Mouse (Mus musculus): ENCODE results near the gene Setd1b. TPM values are rescaled to one million over a fixed set of nuclear protein-coding genes. Genes with fewer than 3 reads are reported as not detected.

Setd1b gene
- polyA plus RNA-seq, 1 experiment from 2014 or later: 10.3 TPM

DNA sequence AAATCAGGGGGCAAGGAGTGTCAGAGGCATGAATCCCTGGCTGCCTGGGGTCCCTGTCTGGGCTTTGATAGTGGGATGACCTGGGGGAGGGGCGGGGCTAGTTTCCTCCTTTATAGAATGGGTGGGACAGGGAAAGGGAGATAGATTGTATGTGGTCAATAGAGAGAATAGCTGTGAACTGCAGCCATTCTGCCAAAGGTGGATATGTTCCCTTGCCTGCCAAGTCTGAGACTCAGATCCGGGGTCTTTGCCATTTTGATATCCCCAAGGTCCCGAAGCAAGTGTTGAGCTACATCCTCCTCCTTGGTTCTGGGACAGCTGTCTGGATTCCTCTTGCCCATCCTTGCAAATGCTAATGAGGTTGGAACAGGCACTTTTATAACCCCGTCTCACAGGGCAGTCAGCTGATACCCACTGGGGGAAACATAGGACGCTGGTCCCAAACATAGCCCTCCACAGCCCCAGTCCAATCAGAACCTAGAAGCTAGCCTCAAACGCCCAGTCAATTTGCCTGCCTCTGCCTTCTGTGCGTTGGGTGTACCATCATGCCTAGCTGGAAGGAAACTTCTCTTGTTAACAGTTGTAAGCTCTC lies 21.3 kb upstream of the Setd1b start:
- Histone ChIP-seq H3K36me3 (ENCODE audit: control insufficient read depth, insufficient read depth, low read length) (0 out of 2 replicates have a peak, but pooled peaks cover 4% of the 10 kb centered on the region), H3K4me3 (ENCODE audit: low read depth, low read length) (no peak overlapping the region), H3K9ac (ENCODE audit: low read length) (no peak overlapping the region), H3K27me3 (replicated peaks; ENCODE audit: control insufficient read depth, insufficient read depth, low read length) (no peaks in the 10 kb centered on the region), H3K27ac (ENCODE audit: low read depth) (no peak overlapping the region), H3K4me2 (ENCODE audit: low read length) (no peak overlapping the region), H3K4me1 (replicated peaks; ENCODE audit: control insufficient read depth, insufficient read depth, low read length) (no peaks in the 10 kb centered on the region), H3K9me3 (ENCODE audit: control insufficient read depth, low read length) (no peaks in the 10 kb centered on the region)
- ATAC-seq (replicated peaks; ENCODE audit: low FRiP score, low TSS enrichment, low read depth) (no peak), DNase-seq (ENCODE audit: low spot score) (no peak)
- 62% methylated on average over 7 of the region's 7 CpGs for WGBS

DNA sequence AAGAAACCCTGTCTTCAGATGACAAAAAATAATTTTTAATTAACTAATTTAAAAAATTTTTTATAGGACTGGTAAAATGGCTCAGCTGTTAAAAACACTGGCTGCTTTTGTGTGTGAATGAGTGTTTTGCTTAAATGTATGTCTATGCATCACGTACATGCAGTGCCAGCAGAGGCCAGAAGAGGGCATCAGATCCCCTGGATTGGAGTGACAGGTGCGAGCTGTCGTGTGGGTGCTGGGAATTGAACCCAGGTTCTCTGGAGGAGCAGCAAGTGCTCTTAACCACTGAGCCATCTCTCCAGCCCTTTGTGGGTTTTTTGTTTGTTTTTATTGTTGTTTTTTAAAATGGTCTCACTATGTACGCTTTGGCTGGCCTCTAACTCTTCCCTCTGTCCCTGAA lies 19.8 kb upstream of the Setd1b start:
- Histone ChIP-seq H3K9ac (ENCODE audit: low read length) (no peak overlapping the region), H3K27me3 (replicated peaks; ENCODE audit: control insufficient read depth, insufficient read depth, low read length) (no peaks in the 10 kb centered on the region), H3K9me3 (ENCODE audit: control insufficient read depth, low read length) (no peaks in the 10 kb centered on the region), H3K4me1 (replicated peaks; ENCODE audit: control insufficient read depth, insufficient read depth, low read length) (no peaks in the 10 kb centered on the region), H3K4me2 (ENCODE audit: low read length) (no peak overlapping the region), H3K27ac (ENCODE audit: low read depth) (no peak overlapping the region), H3K36me3 (ENCODE audit: control insufficient read depth, insufficient read depth, low read length) (no peaks in the 10 kb centered on the region), H3K4me3 (ENCODE audit: low read depth, low read length) (no peak overlapping the region)
- WGBS: 90% methylated on average over 4 of the region's 4 CpGs
- ATAC-seq (replicated peaks; ENCODE audit: low FRiP score, low TSS enrichment, low read depth) (no peak), DNase-seq (ENCODE audit: low spot score) (no peak)

GRCm38 (mm10) chr5:123125105-123125504 lies 16.9 kb upstream of the Setd1b start:
- no peak overlapping the region for H3K27ac ChIP-seq (ENCODE audit: low read depth)
- no peak overlapping the region for H3K9ac ChIP-seq (ENCODE audit: low read length)
- no peak overlapping the region for H3K4me2 ChIP-seq (ENCODE audit: low read length)
- H3K36me3 ChIP-seq (ENCODE audit: control insufficient read depth, insufficient read depth, low read length): no peaks in the 10 kb centered on the region
- no peak for DNase-seq (ENCODE audit: low spot score)
- H3K9me3 ChIP-seq (ENCODE audit: control insufficient read depth, low read length): no peaks in the 10 kb centered on the region
- ATAC-seq (replicated peaks; ENCODE audit: low FRiP score, low TSS enrichment, low read depth): no peak
- H3K4me1 ChIP-seq (replicated peaks; ENCODE audit: control insufficient read depth, insufficient read depth, low read length): no peaks in the 10 kb centered on the region
- 78% methylated on average over 6 of the region's 6 CpGs for WGBS
- no peaks in the 10 kb centered on the region for H3K27me3 ChIP-seq (replicated peaks; ENCODE audit: control insufficient read depth, insufficient read depth, low read length)
- no peak overlapping the region for H3K4me3 ChIP-seq (ENCODE audit: low read depth, low read length)

DNA sequence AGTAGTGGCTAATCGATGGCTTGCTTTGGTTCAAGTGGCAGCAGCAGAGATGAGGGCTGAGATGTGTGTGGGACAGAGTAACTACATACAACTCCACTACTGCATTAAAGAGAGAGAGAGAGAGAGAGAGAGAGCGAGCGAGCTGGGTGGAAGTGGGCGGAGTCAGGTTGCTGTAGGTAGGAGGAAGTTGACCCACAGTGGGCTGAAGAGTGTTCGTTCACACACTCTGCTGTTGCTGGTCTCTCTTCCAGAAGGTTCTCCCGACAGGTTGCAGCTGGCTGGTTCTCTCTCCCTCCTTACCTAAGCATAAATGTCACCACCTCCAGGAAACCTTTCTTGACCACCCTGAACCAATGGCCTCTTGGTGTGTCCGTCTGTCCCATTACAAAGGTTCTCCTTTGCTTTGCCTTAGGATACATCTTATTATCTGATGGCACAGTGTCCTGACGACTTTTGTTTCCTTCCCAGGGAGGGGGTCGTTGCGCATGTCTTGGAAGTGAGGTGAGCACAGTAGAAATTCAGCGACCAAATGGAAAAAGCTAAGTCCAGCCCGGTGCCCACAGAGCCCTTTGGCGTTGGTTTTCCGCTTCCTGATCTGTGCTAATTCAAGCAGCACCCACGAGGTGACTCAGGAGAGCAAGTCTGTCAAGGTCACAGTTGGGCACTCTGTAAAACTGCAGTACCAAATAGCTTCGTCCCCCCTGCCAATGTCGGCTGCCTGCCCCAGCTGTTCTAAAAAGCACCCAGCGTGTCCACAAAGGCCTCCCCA lies 16.2 kb upstream of the Setd1b start:
- no peaks in the 10 kb centered on the region for H3K9me3 ChIP-seq (ENCODE audit: control insufficient read depth, low read length)
- no peaks in the 10 kb centered on the region for H3K36me3 ChIP-seq (ENCODE audit: control insufficient read depth, insufficient read depth, low read length)
- 85% methylated on average over 18 of the region's 18 CpGs for WGBS
- no peaks in the 10 kb centered on the region for H3K27me3 ChIP-seq (replicated peaks; ENCODE audit: control insufficient read depth, insufficient read depth, low read length)
- ATAC-seq (replicated peaks; ENCODE audit: low FRiP score, low TSS enrichment, low read depth) (no peak), DNase-seq (ENCODE audit: low spot score) (no peak)
- H3K9ac ChIP-seq (ENCODE audit: low read length): no peak overlapping the region
- no peak overlapping the region for H3K4me2 ChIP-seq (ENCODE audit: low read length)
- H3K4me1 ChIP-seq (replicated peaks; ENCODE audit: control insufficient read depth, insufficient read depth, low read length): no peaks in the 10 kb centered on the region
- no peak overlapping the region for H3K4me3 ChIP-seq (ENCODE audit: low read depth, low read length)
- H3K27ac ChIP-seq (ENCODE audit: low read depth): no peak overlapping the region

GRCm38 (mm10) chr5:123127031-123127430 lies 15.0 kb upstream of the Setd1b start:
- Histone ChIP-seq H3K27ac (ENCODE audit: low read depth) (no peak overlapping the region), H3K4me2 (ENCODE audit: low read length) (no peak overlapping the region), H3K9ac (ENCODE audit: low read length) (no peak overlapping the region), H3K4me1 (replicated peaks; ENCODE audit: control insufficient read depth, insufficient read depth, low read length) (peaks cover 5% of the 10 kb centered on the region; the same call in 1 of the 2 replicates), H3K36me3 (ENCODE audit: control insufficient read depth, insufficient read depth, low read length) (no peaks in the 10 kb centered on the region), H3K4me3 (ENCODE audit: low read depth, low read length) (no peak overlapping the region), H3K27me3 (replicated peaks; ENCODE audit: control insufficient read depth, insufficient read depth, low read length) (no peaks in the 10 kb centered on the region), H3K9me3 (ENCODE audit: control insufficient read depth, low read length) (no peaks in the 10 kb centered on the region)
- DNase-seq (ENCODE audit: low spot score) (no peak), ATAC-seq (replicated peaks; ENCODE audit: low FRiP score, low TSS enrichment, low read depth) (no peak)
- WGBS: 72% methylated on average over 6 of the region's 6 CpGs

DNA sequence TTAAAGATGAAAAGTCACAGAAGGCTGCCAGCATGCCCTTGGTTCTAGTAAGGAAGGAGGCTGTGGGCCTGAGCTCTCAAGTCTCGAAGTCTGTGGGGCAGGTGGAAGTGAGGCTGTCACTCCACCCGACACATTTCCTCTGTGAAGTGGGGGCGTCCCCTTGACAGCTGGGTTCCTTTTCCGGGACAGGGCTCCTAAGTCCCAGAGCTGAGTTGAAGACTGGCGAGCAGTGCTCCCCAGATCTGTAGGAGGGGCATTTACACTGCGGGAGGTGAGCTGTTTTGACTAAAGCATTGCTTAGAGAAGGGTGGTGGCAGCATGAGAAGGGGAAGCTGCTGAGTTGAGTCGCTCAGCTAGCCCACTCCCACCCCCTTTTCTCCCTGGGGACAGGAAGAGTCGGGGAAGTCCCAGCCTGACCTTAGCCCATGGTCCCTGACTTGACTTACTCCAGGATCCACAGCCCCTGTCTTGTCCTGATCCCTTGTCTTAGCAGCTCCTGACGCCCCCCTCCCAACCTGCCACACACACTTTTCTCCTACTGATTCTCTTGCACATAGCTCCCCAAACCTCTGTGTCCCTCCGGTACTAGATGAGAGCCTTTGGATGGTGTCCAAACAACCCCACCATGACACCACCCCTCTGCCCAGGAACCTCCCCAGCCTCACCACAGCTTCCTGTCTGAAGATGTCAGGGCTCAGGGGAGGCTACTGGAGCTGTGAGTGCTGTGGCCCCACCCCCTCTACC lies 13.4 kb upstream of the Setd1b start:
- no peak overlapping the region for H3K4me3 ChIP-seq (ENCODE audit: low read depth, low read length)
- DNase-seq (ENCODE audit: low spot score) (no peak), ATAC-seq (replicated peaks; ENCODE audit: low FRiP score, low TSS enrichment, low read depth) (no peak)
- H3K27me3 ChIP-seq (replicated peaks; ENCODE audit: control insufficient read depth, insufficient read depth, low read length): no peaks in the 10 kb centered on the region
- WGBS: 52% methylated on average over 10 of the region's 10 CpGs
- H3K36me3 ChIP-seq (ENCODE audit: control insufficient read depth, insufficient read depth, low read length): peaks cover under 1% of the 10 kb centered on the region; the same call in 1 of the 2 replicates
- H3K9me3 ChIP-seq (ENCODE audit: control insufficient read depth, low read length): no peaks in the 10 kb centered on the region
- H3K4me1 ChIP-seq (replicated peaks; ENCODE audit: control insufficient read depth, insufficient read depth, low read length): peaks cover 18% of the 10 kb centered on the region
- H3K4me2 ChIP-seq (ENCODE audit: low read length): no peak overlapping the region
- H3K9ac ChIP-seq (ENCODE audit: low read length): no peak overlapping the region
- no peak overlapping the region for H3K27ac ChIP-seq (ENCODE audit: low read depth)

DNA sequence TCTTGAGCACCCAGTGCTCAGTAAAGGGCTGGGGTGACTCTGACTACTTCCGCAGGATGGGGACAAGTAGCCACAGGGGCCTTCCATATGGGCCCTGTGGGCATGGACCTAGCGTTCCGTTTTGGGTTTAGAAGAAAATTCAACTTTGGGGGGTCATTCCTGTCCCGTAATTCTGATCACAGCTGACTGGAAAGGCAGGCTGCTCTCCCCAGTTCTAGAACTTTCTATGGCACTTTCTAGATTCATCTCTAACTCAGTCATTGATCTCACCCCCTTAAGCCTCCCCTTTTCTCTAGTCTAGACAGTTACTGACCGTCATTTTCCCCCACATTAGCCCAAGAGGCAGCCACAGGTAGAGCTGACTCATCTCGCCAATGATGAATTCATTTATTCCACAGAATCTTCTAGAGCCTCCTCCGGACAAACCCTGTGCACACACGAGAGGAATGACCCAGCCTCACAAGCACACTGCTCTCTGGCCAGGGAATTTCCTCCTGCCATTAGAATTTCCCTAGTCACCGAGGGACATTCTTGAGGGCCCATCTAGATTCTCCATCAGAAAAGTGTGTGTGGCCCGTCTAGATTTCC lies 12.7 kb upstream of the Setd1b start:
- DNase-seq (ENCODE audit: low spot score) (no peak), ATAC-seq (replicated peaks; ENCODE audit: low FRiP score, low TSS enrichment, low read depth) (no peak)
- no peak overlapping the region for H3K9ac ChIP-seq (ENCODE audit: low read length)
- H3K36me3 ChIP-seq (ENCODE audit: control insufficient read depth, insufficient read depth, low read length): peaks cover 4% of the 10 kb centered on the region
- no peak overlapping the region for H3K4me2 ChIP-seq (ENCODE audit: low read length)
- H3K4me1 ChIP-seq (replicated peaks; ENCODE audit: control insufficient read depth, insufficient read depth, low read length): peaks cover 25% of the 10 kb centered on the region
- no peaks in the 10 kb centered on the region for H3K27me3 ChIP-seq (replicated peaks; ENCODE audit: control insufficient read depth, insufficient read depth, low read length)
- H3K4me3 ChIP-seq (ENCODE audit: low read depth, low read length): no peak overlapping the region
- 83% methylated on average over 10 of the region's 10 CpGs for WGBS
- H3K27ac ChIP-seq (ENCODE audit: low read depth): no peak overlapping the region
- H3K9me3 ChIP-seq (ENCODE audit: control insufficient read depth, low read length): no peaks in the 10 kb centered on the region

DNA sequence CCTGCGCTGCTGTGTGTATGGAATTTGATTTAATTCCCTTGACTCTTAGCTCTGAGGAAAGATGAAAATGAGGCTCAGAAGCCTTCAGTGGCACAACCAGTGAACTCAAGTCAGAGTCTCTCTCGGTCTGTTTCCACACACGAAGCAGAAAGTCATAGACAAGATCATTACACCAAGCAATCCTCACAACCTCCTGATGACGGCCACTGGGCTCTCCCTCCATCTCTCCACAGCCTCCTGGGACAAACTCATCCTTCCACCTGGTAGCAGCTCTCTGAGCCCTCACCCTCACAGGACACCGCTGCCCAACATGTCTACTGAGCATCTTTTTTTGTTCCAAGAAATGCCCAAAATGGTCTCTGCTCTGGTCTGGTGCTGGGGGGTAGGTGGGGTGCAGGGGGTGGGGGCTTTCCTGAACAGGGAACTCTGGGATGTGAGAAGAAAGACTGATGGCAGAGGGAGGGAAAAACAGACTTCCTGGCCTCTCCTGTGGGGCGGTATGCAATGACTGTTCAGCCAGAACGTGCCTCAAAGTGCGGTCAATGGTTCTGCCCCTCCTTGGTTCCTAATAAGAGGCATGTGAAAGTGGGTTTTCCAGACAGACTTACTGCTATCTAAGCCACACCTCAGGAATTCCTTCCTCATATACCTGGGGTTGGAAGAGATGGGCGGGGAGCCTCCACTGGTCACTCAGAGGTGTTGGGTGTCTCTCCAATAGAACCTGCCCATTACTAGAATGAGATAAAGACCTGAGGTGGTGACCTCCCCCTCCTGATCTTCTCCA lies 11.8 kb upstream of the Setd1b start:
- no peak overlapping the region for H3K4me2 ChIP-seq (ENCODE audit: low read length)
- H3K4me3 ChIP-seq (ENCODE audit: low read depth, low read length): no peak overlapping the region
- no peaks in the 10 kb centered on the region for H3K9me3 ChIP-seq (ENCODE audit: control insufficient read depth, low read length)
- 82% methylated on average over 9 of the region's 9 CpGs for WGBS
- ATAC-seq (replicated peaks; ENCODE audit: low FRiP score, low TSS enrichment, low read depth): no peak
- peaks cover 4% of the 10 kb centered on the region for H3K36me3 ChIP-seq (ENCODE audit: control insufficient read depth, insufficient read depth, low read length)
- H3K4me1 ChIP-seq (replicated peaks; ENCODE audit: control insufficient read depth, insufficient read depth, low read length): peaks cover 35% of the 10 kb centered on the region
- H3K27ac ChIP-seq (ENCODE audit: low read depth): no peak overlapping the region
- no peak for DNase-seq (ENCODE audit: low spot score)
- no peak overlapping the region for H3K9ac ChIP-seq (ENCODE audit: low read length)
- H3K27me3 ChIP-seq (replicated peaks; ENCODE audit: control insufficient read depth, insufficient read depth, low read length): no peaks in the 10 kb centered on the region
